Mouse (Mus musculus) embryonic facial prominence, embryonic 12.5 days (tissue): ENCODE measurements around the gene Xbp1. TPM values are rescaled to one million over a fixed set of nuclear protein-coding genes. Genes with fewer than 3 reads are reported as not detected.
A peak's percentile ranks its signal among the peaks of the same experiment; 100 is the strongest.
"Not testable (repeated sequence)": the region's sequence is repeated elsewhere in the genome, so short reads cannot be mapped to it uniquely, and the experiment has no call there.

Source experiments
- ATAC-seq: fragments of 200-750 bp; cut with Nextera tagmentation; 2 replicates; pipeline ENCODE4 v1.8.0; 2017; ENCODE audit not compliant: insufficient number of reproducible peaks, insufficient read depth, low FRiP score, low TSS enrichment
- H3K27ac ChIP-seq: fragments of 300-500 bp; sonication (generic); 2 replicates; pipeline ENCODE4 v1.5.1; 2016; ENCODE audit warnings: mild to moderate bottlenecking
- H3K27me3 ChIP-seq: fragments of 300-500 bp; sonication (generic); 2 replicates; pipeline ENCODE4 v1.6.1; 2016; ENCODE audit warnings: mild to moderate bottlenecking, moderate library complexity
- H3K36me3 ChIP-seq: fragments of 300-500 bp; sonication (generic); 2 replicates; pipeline ENCODE4 v1.6.1; 2016; ENCODE audit warnings: mild to moderate bottlenecking
- H3K4me1 ChIP-seq: fragments of 300-500 bp; sonication (generic); 2 replicates; pipeline ENCODE4 v1.6.1; 2016
- H3K4me2 ChIP-seq: fragments of 300-500 bp; sonication (generic); replicated peaks from 2 replicates; pipeline ENCODE4 v1.6.1; 2016; ENCODE audit warnings: mild to moderate bottlenecking, moderate library complexity
- H3K4me3 ChIP-seq: fragments of 300-500 bp; sonication (generic); 2 replicates; pipeline ENCODE4 v1.5.1; 2016; ENCODE audit warnings: mild to moderate bottlenecking
- H3K9ac ChIP-seq: fragments of 300-500 bp; sonication (generic); 2 replicates; pipeline ENCODE4 v1.6.1; 2016; ENCODE audit warnings: mild to moderate bottlenecking, moderate library complexity
- H3K9me3 ChIP-seq: fragments of 300-500 bp; sonication (generic); 2 replicates; pipeline ENCODE4 v1.6.1; 2016; ENCODE audit warnings: mild to moderate bottlenecking, moderate library complexity
- WGBS: fragments of 180-500 bp; shearing (Covaris S2); methylation state at CpG from one replicate; pipeline ENCODE4 v1.1.7; 2016; 5-methylcytosine and 5-hydroxymethylcytosine counted together
- polyA plus RNA-seq: library from polyadenylated mRNA; unstranded; fragments of >200 nt; fragmentation: Nextera tagmentation; extraction: Ambion mirVana; gene quantifications from 2 replicates; pipeline ENCODE4 v1.2.1, GENCODE M21; 2016

Gene Xbp1
- polyA plus RNA-seq, 1 experiment from 2014 or later: 152 TPM

- whole genome bisulfite sequencing: under 1% methylated on average over 13 of the region's 13 CpGs
- Histone ChIP-seq H3K4me1 (peaks cover 17% of the 10 kb centered on the region), H3K9ac (peak overlapping the region; percentile 86), H3K4me2 (peak overlapping the region; percentile 60), H3K4me3 (peak overlapping the region; percentile 75), H3K36me3 (peaks cover 35% of the 10 kb centered on the region), H3K27ac (peak overlapping the region; percentile 83), H3K9me3 (no peaks in the 10 kb centered on the region), H3K27me3 (no peaks in the 10 kb centered on the region)
- ATAC-seq: 0 out of 2 replicates have a peak, but pooled peaks have one; percentile 24
Observed at GRCm38 (mm10) chr11:5521266-5521515, 732 bp downstream of the Xbp1 start.

GRCm38 (mm10) chr11:5521516-5522291, 1.2 kb downstream of the Xbp1 start:
- no peak for ATAC-seq
- Histone ChIP-seq H3K9me3 (no peaks in the 10 kb centered on the region), H3K4me1 (peaks cover 17% of the 10 kb centered on the region), H3K27ac (peak overlapping the region; percentile 83), H3K36me3 (peaks cover 40% of the 10 kb centered on the region), H3K27me3 (no peaks in the 10 kb centered on the region), H3K9ac (peak overlapping the region; percentile 86), H3K4me2 (peak overlapping the region; percentile 60), H3K4me3 (peak overlapping the region; percentile 75)
- WGBS: under 1% methylated on average over 34 of the region's 34 CpGs

DNA sequence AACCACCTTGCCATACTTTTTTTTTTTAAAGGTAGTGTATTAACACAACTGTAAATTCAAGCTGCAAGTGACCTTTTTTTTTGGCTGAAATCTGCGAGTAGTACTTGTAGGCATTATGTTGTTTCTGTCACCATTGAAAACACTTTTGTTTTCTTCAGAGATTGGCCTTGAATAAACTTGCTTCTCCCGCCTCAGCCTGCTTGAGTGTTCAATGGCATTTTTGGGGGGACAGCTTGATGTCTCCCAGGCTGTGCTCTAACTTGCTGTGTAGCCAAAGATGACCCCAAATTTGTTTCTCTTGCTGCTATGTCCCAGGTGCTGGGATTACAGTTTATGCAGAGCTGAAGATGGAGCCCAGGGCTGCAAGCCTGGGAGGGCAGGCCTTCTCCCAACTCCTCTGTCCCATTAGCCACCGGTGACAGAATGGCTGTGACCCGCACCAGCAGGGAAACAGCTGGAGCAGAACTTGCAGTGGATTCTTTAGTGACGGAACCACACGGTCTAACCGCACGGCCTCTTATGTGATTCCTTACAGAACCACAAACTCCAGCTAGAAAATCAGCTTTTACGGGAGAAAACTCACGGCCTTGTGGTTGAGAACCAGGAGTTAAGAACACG, 2.4 kb downstream of the Xbp1 start:
- no peak for ATAC-seq
- no peak overlapping the region for H3K4me3 ChIP-seq
- H3K36me3 ChIP-seq: peaks cover 40% of the 10 kb centered on the region
- no peak overlapping the region for H3K27ac ChIP-seq
- WGBS: 90% methylated on average over 11 of the region's 11 CpGs
- peak overlapping the region; percentile 60; the same call in 1 of the 2 replicates for H3K4me2 ChIP-seq
- H3K4me1 ChIP-seq: peaks cover 17% of the 10 kb centered on the region
- H3K9me3 ChIP-seq: no peaks in the 10 kb centered on the region
- no peak overlapping the region for H3K9ac ChIP-seq
- no peaks in the 10 kb centered on the region for H3K27me3 ChIP-seq

DNA sequence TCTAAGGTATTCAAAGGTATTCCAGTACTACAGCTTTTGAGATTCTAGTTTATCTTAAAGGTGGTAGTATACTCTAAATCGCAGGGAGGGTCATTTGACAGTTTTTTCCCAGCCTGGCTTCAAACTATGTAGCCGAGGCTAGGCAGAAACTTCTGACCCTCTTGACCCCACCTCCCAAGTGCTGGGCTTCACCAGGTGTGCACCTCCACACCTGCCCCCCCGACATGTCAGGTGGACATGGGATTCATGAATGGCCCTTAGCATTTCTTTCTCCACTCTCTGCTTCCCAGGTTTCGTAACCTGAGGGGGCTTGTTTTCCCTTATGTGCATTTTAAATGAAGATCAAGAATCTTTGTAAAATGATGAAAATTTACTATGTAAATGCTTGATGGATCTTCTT, 5.0 kb downstream of the Xbp1 start:
- peaks cover 60% of the 10 kb centered on the region for H3K36me3 ChIP-seq
- ATAC-seq: no peak
- peaks cover 17% of the 10 kb centered on the region for H3K4me1 ChIP-seq
- no peak overlapping the region for H3K4me3 ChIP-seq
- H3K9me3 ChIP-seq: no peaks in the 10 kb centered on the region
- H3K4me2 ChIP-seq: no peak overlapping the region
- H3K27ac ChIP-seq: no peak overlapping the region
- 89% methylated on average over 4 of the region's 4 CpGs for WGBS
- H3K27me3 ChIP-seq: no peaks in the 10 kb centered on the region
- no peak overlapping the region for H3K9ac ChIP-seq

DNA sequence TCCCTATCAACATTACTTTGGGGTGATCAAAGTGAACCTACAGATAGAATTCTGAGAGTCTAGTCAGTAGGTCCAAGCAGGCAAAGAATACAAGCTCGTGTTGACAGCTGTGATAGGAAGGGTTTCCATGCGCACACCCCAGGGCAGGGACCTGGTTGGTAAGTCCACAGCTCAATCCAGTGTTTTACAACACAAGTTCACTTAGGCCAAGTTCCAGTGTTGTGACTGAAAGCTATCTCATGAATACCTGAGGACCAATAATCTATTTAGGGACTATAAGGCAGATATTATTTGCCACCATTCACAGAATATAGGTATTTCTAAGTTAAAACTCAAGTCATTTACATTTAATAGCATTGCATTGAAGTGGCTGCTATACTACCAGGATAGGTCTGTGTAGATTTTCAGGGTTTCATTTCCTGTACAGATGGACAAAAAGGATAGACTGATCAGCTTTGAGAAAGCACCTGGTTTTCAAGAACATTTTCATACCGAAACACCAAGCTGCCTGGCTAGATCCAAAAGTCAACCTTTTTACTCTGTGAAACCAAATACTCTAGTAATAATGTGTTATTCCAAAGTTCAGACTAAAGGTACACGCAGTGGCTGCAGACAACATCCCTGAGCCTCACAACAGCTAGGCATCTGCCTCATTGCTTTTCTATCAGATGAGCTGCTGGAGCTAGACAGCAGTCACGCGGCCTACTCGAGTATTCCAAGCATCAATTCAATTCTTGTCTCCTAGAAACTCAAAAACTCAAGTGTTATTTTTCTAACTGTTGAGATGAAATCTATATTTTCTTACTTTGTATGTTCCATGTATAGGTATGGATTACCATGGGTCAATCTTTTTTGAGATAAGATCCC, 6.3 kb downstream of the Xbp1 start:
- Histone ChIP-seq H3K4me1 (peaks cover 17% of the 10 kb centered on the region), H3K4me2 (no peak overlapping the region), H3K9ac (no peak overlapping the region), H3K27ac (no peak overlapping the region), H3K9me3 (no peaks in the 10 kb centered on the region), H3K4me3 (no peak overlapping the region), H3K27me3 (no peaks in the 10 kb centered on the region), H3K36me3 (peaks cover 74% of the 10 kb centered on the region)
- WGBS: 90% methylated on average over 7 of the region's 7 CpGs
- no peak for ATAC-seq

- H3K4me1 ChIP-seq: peaks cover 6% of the 10 kb centered on the region
- peaks cover 83% of the 10 kb centered on the region for H3K36me3 ChIP-seq
- H3K4me2 ChIP-seq: no peak overlapping the region
- no peak overlapping the region for H3K4me3 ChIP-seq
- no peak for ATAC-seq
- H3K27ac ChIP-seq: no peak overlapping the region
- H3K9ac ChIP-seq: no peak overlapping the region
- H3K27me3 ChIP-seq: no peaks in the 10 kb centered on the region
- H3K9me3 ChIP-seq: no peaks in the 10 kb centered on the region
- WGBS: 92% methylated on average over 5 of the region's 5 CpGs
Observed at GRCm38 (mm10) chr11:5527865-5528523, 7.5 kb downstream of the Xbp1 start.

- no peak overlapping the region for H3K27ac ChIP-seq
- H3K4me3 ChIP-seq: no peak overlapping the region
- H3K9me3 ChIP-seq: no peaks in the 10 kb centered on the region
- H3K4me1 ChIP-seq: 0 out of 2 replicates have a peak, but pooled peaks cover under 1% of the 10 kb centered on the region
- 75% methylated on average over 5 of the region's 5 CpGs for WGBS
- no peaks in the 10 kb centered on the region for H3K27me3 ChIP-seq
- no peak for ATAC-seq
- H3K36me3 ChIP-seq: peaks cover 83% of the 10 kb centered on the region
- H3K9ac ChIP-seq: no peak overlapping the region
- no peak overlapping the region for H3K4me2 ChIP-seq
Observed at GRCm38 (mm10) chr11:5528841-5529240, 8.4 kb downstream of the Xbp1 start.

- 82% methylated on average over 5 of the region's 5 CpGs for WGBS
- H3K36me3 ChIP-seq: peaks cover 83% of the 10 kb centered on the region
- H3K4me1 ChIP-seq: no peaks in the 10 kb centered on the region
- H3K9ac ChIP-seq: no peak overlapping the region
- no peak overlapping the region for H3K4me2 ChIP-seq
- H3K27ac ChIP-seq: no peak overlapping the region
- no peaks in the 10 kb centered on the region for H3K27me3 ChIP-seq
- no peaks in the 10 kb centered on the region for H3K9me3 ChIP-seq
- ATAC-seq: no peak
- H3K4me3 ChIP-seq: no peak overlapping the region
Observed at GRCm38 (mm10) chr11:5530172-5530571, 9.7 kb downstream of the Xbp1 start.

DNA sequence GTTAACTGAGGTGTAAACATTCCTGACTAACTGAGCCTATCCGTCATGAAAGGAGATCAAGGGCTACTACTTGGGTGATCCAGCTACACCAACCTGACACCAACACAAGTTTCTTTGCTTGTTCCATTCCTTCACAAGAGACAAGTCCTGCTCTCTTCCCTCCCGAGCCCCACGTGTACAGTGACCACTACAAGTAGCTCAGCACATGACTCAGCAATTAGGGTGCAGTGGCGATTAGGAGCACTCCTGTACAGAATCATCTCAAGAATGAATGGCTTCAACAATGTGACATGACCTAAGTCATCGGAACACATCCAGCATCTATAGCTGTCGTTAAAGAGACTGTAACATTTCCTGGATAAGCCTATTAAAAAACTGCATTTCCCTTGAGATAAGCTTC, 10.3 kb downstream of the Xbp1 start:
- Histone ChIP-seq H3K4me1 (no peaks in the 10 kb centered on the region), H3K27ac (no peak overlapping the region), H3K36me3 (peaks cover 78% of the 10 kb centered on the region), H3K27me3 (no peaks in the 10 kb centered on the region), H3K4me3 (no peak overlapping the region), H3K9ac (no peak overlapping the region), H3K9me3 (no peaks in the 10 kb centered on the region), H3K4me2 (no peak overlapping the region)
- 76% methylated on average over 6 of the region's 6 CpGs for WGBS
- ATAC-seq: no peak

DNA sequence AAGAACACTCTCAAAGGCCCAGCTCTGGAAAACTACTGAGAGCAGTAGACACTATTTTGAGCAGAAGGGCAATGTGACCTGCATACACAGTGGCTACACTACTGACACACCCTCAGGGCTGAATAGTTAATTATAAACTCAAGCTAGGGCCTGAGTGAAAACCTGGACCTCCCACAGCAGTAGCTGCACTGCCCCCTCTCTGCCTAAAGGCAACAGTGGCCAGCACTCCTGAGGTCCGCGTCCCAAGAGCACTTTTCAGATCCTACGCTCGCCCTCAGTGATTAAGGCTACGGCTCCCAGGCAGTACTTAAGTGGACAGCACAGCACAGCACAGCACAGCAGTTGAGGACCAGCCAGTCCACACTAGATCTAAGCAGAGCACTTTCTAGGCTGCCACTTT, 12.6 kb downstream of the Xbp1 start:
- Histone ChIP-seq H3K27me3 (no peaks in the 10 kb centered on the region), H3K9me3 (no peaks in the 10 kb centered on the region), H3K4me3 (no peak overlapping the region), H3K36me3 (peaks cover 72% of the 10 kb centered on the region), H3K4me1 (peaks cover 2% of the 10 kb centered on the region; the same call in 1 of the 2 replicates), H3K27ac (no peak overlapping the region), H3K4me2 (no peak overlapping the region), H3K9ac (no peak overlapping the region)
- ATAC-seq: no peak
- WGBS: 82% methylated on average over 5 of the region's 5 CpGs

- H3K27me3 ChIP-seq, H3K4me3 ChIP-seq, H3K4me2 ChIP-seq, H3K9ac ChIP-seq, H3K9me3 ChIP-seq, ATAC-seq, H3K27ac ChIP-seq: not testable (repeated sequence)
- H3K36me3 ChIP-seq: peaks cover 34% of the 10 kb centered on the region
- WGBS: 84% methylated on average over 4 of the region's 4 CpGs
- H3K4me1 ChIP-seq: peaks cover 17% of the 10 kb centered on the region
Observed at GRCm38 (mm10) chr11:5537454-5537853, 17.0 kb downstream of the Xbp1 start.
